Mouse (Mus musculus): Measurements from ENCODE around the gene Scarf1. TPM values are rescaled to one million over a fixed set of nuclear protein-coding genes. Genes with fewer than 3 reads are reported as not detected.

Scarf1 gene
- polyA plus RNA-seq, 1 experiment, result 8.4 TPM

- Histone ChIP-seq H3K4me3 (replicated peaks; ENCODE audit: control insufficient read depth, low read depth, low read length) (peak within 1 kb of the TSS; percentile 72), H3K4me1 (ENCODE audit: control insufficient read depth, insufficient read depth, low read length) (peaks cover 1% of the 10 kb centered on the region; the same call in 1 of the 2 replicates), H3K27ac (ENCODE audit: control insufficient read depth, insufficient read depth, low read depth, low read length, poor library complexity) (peak within 1 kb of the TSS; percentile 77)
- WGBS, result under 1% methylated on average over 62 of the region's 62 CpGs
- TF ChIP-seq CTCF (IDR thresholded peaks at IDR 0.05; ENCODE audit: control insufficient read depth, insufficient read depth, low read length) (0 out of 2 replicates have a peak, but pooled peaks have one; percentile 1), POLR2A (IDR thresholded peaks at IDR 0.05; ENCODE audit: borderline replicate concordance, control insufficient read depth, low read depth, low read length) (peak; percentile 30; the same call in 1 of the 2 replicates)
Measured at GRCm38 (mm10) chr11:75531469-75532242, 18.3 kb downstream of the Scarf1 start, which contains the start of gene Slc43a2. Slc43a2 (plus strand) TSS chr11:75531694.

- H3K4me3 ChIP-seq (replicated peaks; ENCODE audit: control insufficient read depth, low read depth, low read length), result peak overlapping the region; percentile 72
- TF ChIP-seq POLR2A (IDR thresholded peaks at IDR 0.05; ENCODE audit: borderline replicate concordance, control insufficient read depth, low read depth, low read length), result no peak; the same call in 1 of the 2 replicates
- TF ChIP-seq CTCF (IDR thresholded peaks at IDR 0.05; ENCODE audit: control insufficient read depth, insufficient read depth, low read length), result no peak
- peak overlapping the region; percentile 94 for H3K27ac ChIP-seq (ENCODE audit: control insufficient read depth, insufficient read depth, low read depth, low read length, poor library complexity)
- H3K4me1 ChIP-seq (ENCODE audit: control insufficient read depth, insufficient read depth, low read length), result peaks cover 1% of the 10 kb centered on the region; the same call in 1 of the 2 replicates
- under 1% methylated on average over 38 of the region's 38 CpGs for WGBS
Measured at GRCm38 (mm10) chr11:75532340-75533277, 19.3 kb downstream of the Scarf1 start.

- H3K27ac ChIP-seq (ENCODE audit: control insufficient read depth, insufficient read depth, low read depth, low read length, poor library complexity), result peak overlapping the region; percentile 94
- peak overlapping the region; percentile 62 for H3K4me3 ChIP-seq (replicated peaks; ENCODE audit: control insufficient read depth, low read depth, low read length)
- 33% methylated on average over 6 of the region's 6 CpGs for WGBS
- H3K4me1 ChIP-seq (ENCODE audit: control insufficient read depth, insufficient read depth, low read length), result peaks cover 1% of the 10 kb centered on the region; the same call in 1 of the 2 replicates
- no peak for TF ChIP-seq CTCF (IDR thresholded peaks at IDR 0.05; ENCODE audit: control insufficient read depth, insufficient read depth, low read length)
- TF ChIP-seq POLR2A (IDR thresholded peaks at IDR 0.05; ENCODE audit: borderline replicate concordance, control insufficient read depth, low read depth, low read length), result no peak
Measured at GRCm38 (mm10) chr11:75533314-75534015, 20.1 kb downstream of the Scarf1 start.

- Histone ChIP-seq H3K27ac (ENCODE audit: control insufficient read depth, insufficient read depth, low read depth, low read length, poor library complexity) (no peak overlapping the region; the same call in 1 of the 2 replicates), H3K4me1 (ENCODE audit: control insufficient read depth, insufficient read depth, low read length) (peaks cover 1% of the 10 kb centered on the region), H3K4me3 (replicated peaks; ENCODE audit: control insufficient read depth, low read depth, low read length) (no peak overlapping the region)
- no peak for TF ChIP-seq CTCF (IDR thresholded peaks at IDR 0.05; ENCODE audit: control insufficient read depth, insufficient read depth, low read length)
- TF ChIP-seq POLR2A (IDR thresholded peaks at IDR 0.05; ENCODE audit: borderline replicate concordance, control insufficient read depth, low read depth, low read length), result no peak
- WGBS, result 40% methylated on average over 4 of the region's 4 CpGs
Measured at GRCm38 (mm10) chr11:75534286-75535033, 21.1 kb downstream of the Scarf1 start.

- H3K4me1 ChIP-seq (ENCODE audit: control insufficient read depth, insufficient read depth, low read length), result peaks cover 1% of the 10 kb centered on the region
- TF ChIP-seq POLR2A (IDR thresholded peaks at IDR 0.05; ENCODE audit: borderline replicate concordance, control insufficient read depth, low read depth, low read length), result no peak
- no peak for TF ChIP-seq CTCF (IDR thresholded peaks at IDR 0.05; ENCODE audit: control insufficient read depth, insufficient read depth, low read length)
- WGBS, result 45% methylated on average over 13 of the region's 13 CpGs
- no peak overlapping the region for H3K4me3 ChIP-seq (replicated peaks; ENCODE audit: control insufficient read depth, low read depth, low read length)
- H3K27ac ChIP-seq (ENCODE audit: control insufficient read depth, insufficient read depth, low read depth, low read length, poor library complexity), result no peak overlapping the region
Measured at GRCm38 (mm10) chr11:75535106-75535795, 21.9 kb downstream of the Scarf1 start.

GRCm38 (mm10) chr11:75536255-75537024 is 23.1 kb downstream of the Scarf1 start:
- 83% methylated on average over 12 of the region's 12 CpGs for WGBS
- peaks cover 1% of the 10 kb centered on the region for H3K4me1 ChIP-seq (ENCODE audit: control insufficient read depth, insufficient read depth, low read length)
- H3K27ac ChIP-seq (ENCODE audit: control insufficient read depth, insufficient read depth, low read depth, low read length, poor library complexity), result no peak overlapping the region
- TF ChIP-seq POLR2A (IDR thresholded peaks at IDR 0.05; ENCODE audit: borderline replicate concordance, control insufficient read depth, low read depth, low read length) (no peak), CTCF (IDR thresholded peaks at IDR 0.05; ENCODE audit: control insufficient read depth, insufficient read depth, low read length) (no peak)
- no peak overlapping the region for H3K4me3 ChIP-seq (replicated peaks; ENCODE audit: control insufficient read depth, low read depth, low read length)
